Mouse (Mus musculus): ENCODE measurements around the gene Lifr. TPM values are rescaled to one million over a fixed set of nuclear protein-coding genes. Genes with fewer than 3 reads are reported as not detected.

The Lifr gene
- polyA plus RNA-seq, 1 experiment: 39.2 TPM

GRCm38 (mm10) chr15:7052117-7052516 lies 38.3 kb upstream of the Lifr start:
- TF ChIP-seq POLR2A (IDR thresholded peaks at IDR 0.05; ENCODE audit: control insufficient read depth, extremely low read depth, insufficient read depth, low read length, poor library complexity): no peak
- TF ChIP-seq CTCF (IDR thresholded peaks at IDR 0.05; ENCODE audit: borderline replicate concordance, control insufficient read depth, extremely low read depth, insufficient read depth, low read length, poor library complexity): no peak
- no peak for DNase-seq
- no peak overlapping the region for H3K27ac ChIP-seq (ENCODE audit: control insufficient read depth, insufficient read depth, low read length)
- no peaks in the 10 kb centered on the region for H3K27me3 ChIP-seq (ENCODE audit: control insufficient read depth, insufficient read depth, low read length)
- no peaks in the 10 kb centered on the region for H3K36me3 ChIP-seq (ENCODE audit: control insufficient read depth, insufficient read depth, low read length)
- no peaks in the 10 kb centered on the region for H3K4me1 ChIP-seq (replicated peaks; ENCODE audit: control insufficient read depth, insufficient read depth, low read length)
- no peak overlapping the region for H3K4me3 ChIP-seq (ENCODE audit: control insufficient read depth, insufficient read depth, low read length)
- 85% methylated on average over 2 of the region's 2 CpGs for WGBS

GRCm38 (mm10) chr15:7056851-7057250 lies 33.6 kb upstream of the Lifr start:
- no peaks in the 10 kb centered on the region for H3K4me1 ChIP-seq (replicated peaks; ENCODE audit: control insufficient read depth, insufficient read depth, low read length)
- no peaks in the 10 kb centered on the region for H3K27me3 ChIP-seq (ENCODE audit: control insufficient read depth, insufficient read depth, low read length)
- 49% methylated on average over 3 of the region's 3 CpGs for WGBS
- no peak overlapping the region for H3K27ac ChIP-seq (ENCODE audit: control insufficient read depth, insufficient read depth, low read length)
- H3K4me3 ChIP-seq (ENCODE audit: control insufficient read depth, insufficient read depth, low read length): no peak overlapping the region
- TF ChIP-seq POLR2A (IDR thresholded peaks at IDR 0.05; ENCODE audit: control insufficient read depth, extremely low read depth, insufficient read depth, low read length, poor library complexity): no peak
- no peak for TF ChIP-seq CTCF (IDR thresholded peaks at IDR 0.05; ENCODE audit: borderline replicate concordance, control insufficient read depth, extremely low read depth, insufficient read depth, low read length, poor library complexity)
- H3K36me3 ChIP-seq (ENCODE audit: control insufficient read depth, insufficient read depth, low read length): no peaks in the 10 kb centered on the region
- DNase-seq: no peak

GRCm38 (mm10) chr15:7060522-7060921 lies 29.9 kb upstream of the Lifr start:
- DNase-seq: no peak
- no peak overlapping the region for H3K4me3 ChIP-seq (ENCODE audit: control insufficient read depth, insufficient read depth, low read length)
- no peak for TF ChIP-seq POLR2A (IDR thresholded peaks at IDR 0.05; ENCODE audit: control insufficient read depth, extremely low read depth, insufficient read depth, low read length, poor library complexity)
- TF ChIP-seq CTCF (IDR thresholded peaks at IDR 0.05; ENCODE audit: borderline replicate concordance, control insufficient read depth, extremely low read depth, insufficient read depth, low read length, poor library complexity): no peak
- no peak overlapping the region for H3K27ac ChIP-seq (ENCODE audit: control insufficient read depth, insufficient read depth, low read length)
- no peaks in the 10 kb centered on the region for H3K4me1 ChIP-seq (replicated peaks; ENCODE audit: control insufficient read depth, insufficient read depth, low read length)
- 84% methylated on average over 2 of the region's 2 CpGs for WGBS
- H3K27me3 ChIP-seq (ENCODE audit: control insufficient read depth, insufficient read depth, low read length): no peaks in the 10 kb centered on the region
- H3K36me3 ChIP-seq (ENCODE audit: control insufficient read depth, insufficient read depth, low read length): no peaks in the 10 kb centered on the region

GRCm38 (mm10) chr15:7061995-7062697 lies 28.3 kb upstream of the Lifr start:
- no peak for DNase-seq
- Histone ChIP-seq H3K36me3 (ENCODE audit: control insufficient read depth, insufficient read depth, low read length) (no peaks in the 10 kb centered on the region), H3K27me3 (ENCODE audit: control insufficient read depth, insufficient read depth, low read length) (no peaks in the 10 kb centered on the region), H3K27ac (ENCODE audit: control insufficient read depth, insufficient read depth, low read length) (no peak overlapping the region), H3K4me1 (replicated peaks; ENCODE audit: control insufficient read depth, insufficient read depth, low read length) (no peaks in the 10 kb centered on the region), H3K4me3 (ENCODE audit: control insufficient read depth, insufficient read depth, low read length) (no peak overlapping the region)
- 94% methylated on average over 4 of the region's 4 CpGs for WGBS
- TF ChIP-seq POLR2A (IDR thresholded peaks at IDR 0.05; ENCODE audit: control insufficient read depth, extremely low read depth, insufficient read depth, low read length, poor library complexity) (no peak), CTCF (IDR thresholded peaks at IDR 0.05; ENCODE audit: borderline replicate concordance, control insufficient read depth, extremely low read depth, insufficient read depth, low read length, poor library complexity) (no peak)

- 83% methylated on average over 1 of the region's 1 CpGs for whole genome bisulfite sequencing
- Histone ChIP-seq H3K4me1 (replicated peaks; ENCODE audit: control insufficient read depth, insufficient read depth, low read length) (no peaks in the 10 kb centered on the region), H3K27ac (ENCODE audit: control insufficient read depth, insufficient read depth, low read length) (no peak overlapping the region), H3K27me3 (ENCODE audit: control insufficient read depth, insufficient read depth, low read length) (no peaks in the 10 kb centered on the region), H3K36me3 (ENCODE audit: control insufficient read depth, insufficient read depth, low read length) (no peaks in the 10 kb centered on the region), H3K4me3 (ENCODE audit: control insufficient read depth, insufficient read depth, low read length) (no peak overlapping the region)
- no peak for TF ChIP-seq POLR2A (IDR thresholded peaks at IDR 0.05; ENCODE audit: control insufficient read depth, extremely low read depth, insufficient read depth, low read length, poor library complexity)
- DNase-seq: no peak
Observed at GRCm38 (mm10) chr15:7062698-7063009, 27.8 kb upstream of the Lifr start.

GRCm38 (mm10) chr15:7063521-7064240 lies 26.7 kb upstream of the Lifr start:
- Histone ChIP-seq H3K27me3 (ENCODE audit: control insufficient read depth, insufficient read depth, low read length) (no peaks in the 10 kb centered on the region), H3K27ac (ENCODE audit: control insufficient read depth, insufficient read depth, low read length) (no peak overlapping the region), H3K4me1 (replicated peaks; ENCODE audit: control insufficient read depth, insufficient read depth, low read length) (no peaks in the 10 kb centered on the region), H3K4me3 (ENCODE audit: control insufficient read depth, insufficient read depth, low read length) (no peak overlapping the region), H3K36me3 (ENCODE audit: control insufficient read depth, insufficient read depth, low read length) (no peaks in the 10 kb centered on the region)
- WGBS: 91% methylated on average over 9 of the region's 9 CpGs
- no peak for TF ChIP-seq POLR2A (IDR thresholded peaks at IDR 0.05; ENCODE audit: control insufficient read depth, extremely low read depth, insufficient read depth, low read length, poor library complexity)
- TF ChIP-seq CTCF (IDR thresholded peaks at IDR 0.05; ENCODE audit: borderline replicate concordance, control insufficient read depth, extremely low read depth, insufficient read depth, low read length, poor library complexity): no peak
- DNase-seq: no peak

Data from thymus, adult 2 months (tissue).